Mouse (Mus musculus): ENCODE measurements around the gene Gpr176. TPM values are rescaled to one million over a fixed set of nuclear protein-coding genes. Genes with fewer than 3 reads are reported as not detected.

Gene Gpr176
- total RNA-seq, 2 experiments from 2014 or later: 0.08 to 0.16 TPM

DNA sequence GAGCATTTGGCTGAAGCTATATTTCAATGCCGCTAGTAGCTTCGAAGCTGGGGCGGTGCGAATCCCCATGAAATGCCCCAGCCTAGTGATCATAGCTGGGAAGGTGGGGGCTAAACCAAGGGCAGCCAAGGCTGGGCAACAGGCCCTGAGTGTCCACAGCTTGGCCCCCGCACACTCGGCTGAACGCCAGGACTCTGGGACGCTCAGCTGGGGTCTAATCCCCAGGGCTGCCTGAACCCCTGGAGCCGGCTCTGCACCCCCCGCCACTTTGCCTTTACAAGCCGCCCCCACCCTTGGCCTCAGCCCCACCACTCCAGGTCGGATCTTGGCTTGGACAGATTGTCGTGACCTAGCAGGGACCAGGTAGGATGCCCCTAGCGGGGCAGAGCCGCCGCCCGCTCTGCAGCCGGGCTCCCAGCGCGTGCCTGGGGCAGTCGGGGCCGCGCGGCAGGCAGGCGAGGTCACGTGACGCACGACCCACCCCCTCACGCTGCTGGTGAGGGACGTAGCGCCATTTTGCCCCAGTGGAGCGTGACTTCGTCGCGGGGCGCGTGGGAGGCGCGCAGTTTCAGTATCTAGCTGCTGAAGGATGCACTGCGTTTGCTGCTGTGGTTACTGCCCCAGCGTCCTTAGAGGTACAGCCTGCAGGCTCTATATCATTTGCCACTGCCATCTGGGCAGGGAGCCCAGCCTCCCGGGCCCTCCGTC lies 507 bp upstream of the Gpr176 start:
- peak; percentile 26 for DNase-seq

GRCm38 (mm10) chr2:118372561-118372900 lies 688 bp downstream of the Gpr176 start:
- no peak for DNase-seq

DNA sequence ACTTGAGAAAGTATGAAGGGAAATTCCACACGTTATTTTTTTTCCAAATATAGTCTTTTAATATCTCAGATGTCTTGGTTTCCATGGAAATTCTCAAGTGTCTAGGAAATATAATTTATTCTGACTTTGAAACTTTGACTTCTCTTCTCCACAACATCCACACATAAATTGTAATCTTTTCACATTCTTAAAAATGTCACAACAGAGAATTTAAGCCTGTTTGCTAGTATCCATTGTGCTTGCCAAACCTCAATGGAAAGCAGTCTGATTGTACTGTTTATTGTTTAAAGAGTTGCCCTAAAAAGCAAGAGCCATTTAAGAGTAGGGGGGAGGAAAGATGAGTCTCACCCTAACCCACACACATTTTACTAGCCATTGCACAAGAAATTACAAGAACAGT lies 1.4 kb downstream of the Gpr176 start:
- DNase-seq: no peak

GRCm38 (mm10) chr2:118355138-118355719 lies 18.0 kb downstream of the Gpr176 start:
- no peak for DNase-seq

DNA sequence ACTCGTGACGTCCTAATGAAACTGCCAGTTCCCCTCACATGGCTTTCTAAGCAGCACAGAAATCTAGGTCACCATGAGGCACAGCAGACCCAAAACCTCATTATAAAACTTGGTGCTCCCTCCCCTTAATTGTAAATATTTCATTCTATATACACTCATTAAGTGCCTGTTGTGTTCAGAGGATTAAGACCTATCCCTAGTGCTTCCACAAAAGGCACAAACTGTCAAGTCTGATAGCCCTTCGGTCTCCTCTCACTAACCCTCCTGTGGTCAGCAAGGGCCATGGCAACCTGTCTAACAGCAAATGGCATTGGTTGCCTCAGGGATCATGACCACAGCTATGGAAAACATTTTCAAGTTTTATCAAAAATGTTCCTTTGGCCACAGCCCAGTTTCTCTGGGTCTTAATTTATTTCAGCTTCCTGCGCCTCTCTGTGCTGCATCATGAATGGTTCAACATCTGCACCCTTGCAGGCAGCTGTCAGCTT lies 19.3 kb downstream of the Gpr176 start:
- DNase-seq: no peak

- DNase-seq: no peak
These were observed 19.7 kb downstream of the Gpr176 start for GRCm38 (mm10) chr2:118353498-118353897.

DNA sequence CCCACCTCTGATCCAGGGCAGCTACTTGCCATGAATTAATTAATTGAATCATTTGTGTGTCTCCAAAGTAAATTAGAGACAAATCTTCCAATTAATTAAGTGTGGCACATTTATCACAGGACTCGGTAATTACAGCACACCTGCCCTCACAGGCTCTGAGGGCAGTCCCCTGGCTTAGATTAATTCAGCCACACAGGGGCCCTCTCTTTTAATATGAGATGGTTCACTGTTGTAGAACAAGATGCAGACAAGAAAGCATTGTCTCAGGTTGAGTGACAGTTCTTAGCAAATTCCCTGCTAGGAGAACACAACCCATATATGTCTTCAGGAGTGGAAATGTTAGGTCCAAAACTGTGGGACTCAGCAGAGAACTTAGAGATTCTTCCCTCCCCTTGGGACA lies 27.7 kb downstream of the Gpr176 start:
- no peak for DNase-seq

DNA sequence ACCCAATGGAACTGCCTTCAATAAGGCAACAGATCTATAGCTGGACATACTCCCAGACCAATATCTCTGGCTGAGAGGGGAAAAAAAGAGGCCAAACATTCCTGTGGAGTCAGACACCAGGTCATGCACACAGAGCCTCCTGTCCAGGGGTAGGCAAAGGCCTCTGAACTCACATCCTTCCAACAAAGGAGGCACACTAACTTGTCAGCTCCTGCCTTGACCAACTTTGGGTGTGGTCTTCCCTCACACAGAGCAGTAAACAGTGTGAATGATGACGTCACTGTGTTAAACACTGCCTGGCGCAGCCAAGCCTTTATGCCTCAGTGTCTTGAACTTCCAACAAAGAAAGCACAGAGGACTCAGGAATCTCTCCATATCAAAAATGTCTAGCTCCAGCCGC lies 29.3 kb downstream of the Gpr176 start:
- no peak for DNase-seq

GRCm38 (mm10) chr2:118341295-118341694 lies 31.9 kb downstream of the Gpr176 start:
- no peak for DNase-seq

GRCm38 (mm10) chr2:118336084-118336483 lies 37.1 kb downstream of the Gpr176 start:
- DNase-seq: no peak

GRCm38 (mm10) chr2:118322663-118323062 lies 50.6 kb downstream of the Gpr176 start:
- DNase-seq: no peak

DNA sequence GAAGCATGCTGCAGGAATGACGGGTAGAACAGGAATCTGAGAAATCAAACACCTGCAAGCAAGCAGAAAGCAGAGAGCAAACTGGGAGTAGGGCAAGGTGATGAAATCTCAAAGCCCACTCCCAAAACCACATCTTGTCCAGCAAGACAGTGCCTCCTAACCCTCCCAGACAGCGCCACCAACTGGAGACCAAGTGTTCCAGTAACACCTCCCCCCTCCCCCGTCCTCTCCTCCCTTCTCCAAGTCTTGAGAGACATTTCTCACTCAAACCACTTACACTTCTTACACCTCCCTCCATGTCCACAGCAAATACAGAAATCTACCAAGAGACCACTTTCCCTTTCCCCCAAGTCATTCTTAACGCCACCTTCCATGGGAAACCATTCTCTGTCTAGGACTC lies 51.4 kb downstream of the Gpr176 start:
- no peak for DNase-seq

- no peak for DNase-seq
These were observed 52.1 kb downstream of the Gpr176 start for GRCm38 (mm10) chr2:118321094-118321493.

GRCm38 (mm10) chr2:118320519-118320918 lies 52.7 kb downstream of the Gpr176 start:
- no peak for DNase-seq

DNA sequence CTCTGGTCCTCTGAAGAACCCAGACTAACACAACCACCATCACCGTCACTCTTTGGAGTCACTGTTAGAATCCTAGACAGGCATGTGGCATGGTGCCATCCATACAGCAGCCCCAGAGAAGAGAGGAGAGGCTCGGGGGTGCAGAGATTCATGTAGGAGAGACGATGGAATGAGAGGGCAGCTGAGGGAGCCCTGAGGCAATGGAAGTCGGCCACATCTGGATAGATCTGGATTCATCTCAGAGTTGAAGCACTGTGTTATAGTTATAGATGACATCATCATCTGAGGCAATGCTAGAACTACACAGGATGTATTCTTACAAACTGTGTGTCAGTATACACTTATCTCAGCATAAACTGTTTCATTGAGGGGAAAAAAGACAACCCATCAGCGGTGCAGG lies 54.0 kb downstream of the Gpr176 start:
- no peak for DNase-seq

GRCm38 (mm10) chr2:118316939-118317338 lies 56.3 kb downstream of the Gpr176 start:
- no peak for DNase-seq

DNA sequence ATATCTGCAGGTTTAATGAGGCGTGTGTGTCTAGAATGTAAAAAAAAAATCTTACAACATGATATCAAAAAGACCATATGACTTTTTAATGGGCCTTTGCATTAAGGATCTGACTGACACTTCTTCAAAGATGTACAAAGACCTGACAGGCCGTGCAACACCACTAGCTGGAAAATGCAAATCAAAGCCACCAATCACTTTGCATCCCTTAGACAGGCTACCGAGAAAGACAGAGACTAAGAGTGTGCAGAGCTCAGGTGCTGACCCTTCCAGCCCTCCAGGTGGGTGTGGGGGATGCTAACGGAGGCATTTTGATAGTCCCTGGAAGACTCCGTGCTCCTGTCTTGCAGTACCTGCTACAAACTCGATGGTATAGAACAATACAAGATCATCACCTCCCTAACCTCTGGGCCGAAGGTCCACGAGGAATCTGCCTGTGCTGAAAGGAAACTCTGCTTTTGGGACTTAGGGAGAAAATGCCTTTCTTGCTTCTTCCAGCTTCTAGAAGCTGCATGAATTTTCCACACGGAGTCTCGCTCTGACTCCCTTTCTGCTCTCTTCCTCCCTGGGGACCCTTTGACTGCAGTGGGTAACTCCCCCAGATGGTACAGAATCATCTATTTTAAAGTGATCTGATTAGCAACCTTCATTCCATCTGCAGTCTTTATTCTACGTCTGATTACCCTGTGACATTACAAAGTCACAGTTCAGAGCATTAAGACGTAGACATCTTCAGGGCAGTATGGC lies 57.4 kb downstream of the Gpr176 start:
- no peak for DNase-seq

DNA sequence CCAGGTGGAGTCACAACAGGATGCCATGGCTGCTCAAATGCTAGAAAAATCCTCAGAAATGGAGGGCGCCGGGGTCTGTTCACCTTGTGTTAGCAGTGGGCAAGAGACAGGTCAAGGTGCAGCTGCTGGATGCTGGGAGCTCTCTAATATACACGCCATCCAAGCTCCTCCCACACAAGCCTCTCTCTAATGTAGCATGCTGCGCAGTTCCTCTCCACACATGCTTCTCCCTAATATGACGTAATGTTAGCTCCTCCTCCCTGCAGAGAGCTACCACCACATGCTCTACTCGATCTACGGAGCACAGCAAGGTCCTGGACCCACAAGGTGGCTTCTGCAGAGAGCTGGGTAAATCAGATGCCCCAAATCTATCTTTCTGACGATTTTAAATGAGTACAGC lies 65.7 kb downstream of the Gpr176 start:
- no peak for DNase-seq

GRCm38 (mm10) chr2:118306966-118307365 lies 66.3 kb downstream of the Gpr176 start:
- no peak for DNase-seq

- DNase-seq: no peak
These were observed 66.7 kb downstream of the Gpr176 start for GRCm38 (mm10) chr2:118306522-118306895.

- DNase-seq: no peak
These were observed 67.2 kb downstream of the Gpr176 start for GRCm38 (mm10) chr2:118305827-118306521.

DNA sequence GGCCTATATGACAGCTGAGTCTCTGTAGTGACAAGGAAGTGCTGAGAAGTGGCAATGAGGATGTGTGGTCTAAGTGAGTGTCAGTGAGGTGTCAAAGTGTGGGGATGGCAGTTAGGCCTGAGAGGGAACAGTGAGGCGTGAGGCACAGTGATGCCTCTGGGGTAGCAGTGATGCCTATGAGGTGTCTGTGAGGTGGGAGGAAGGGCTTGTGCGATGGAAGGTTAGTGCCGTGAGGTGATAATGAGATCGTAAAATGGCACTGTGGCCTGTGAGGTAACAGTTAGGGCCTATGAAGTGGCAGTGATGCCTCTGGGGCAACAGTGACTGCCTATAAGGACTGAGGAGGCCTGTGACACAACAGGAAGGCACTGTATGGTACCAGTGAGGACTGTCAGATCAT lies 69.8 kb downstream of the Gpr176 start:
- no peak for DNase-seq

GRCm38 (mm10) chr2:118301656-118302055 lies 71.6 kb downstream of the Gpr176 start:
- no peak for DNase-seq

All from gastrocnemius, postnatal 25 days (tissue).